Mouse (Mus musculus): ENCODE results near the gene Palmd. TPM values are rescaled to one million over a fixed set of nuclear protein-coding genes. Genes with fewer than 3 reads are reported as not detected.

Palmd gene
- polyA plus RNA-seq, 1 experiment from 2014 or later: 17.7 TPM

GRCm38 (mm10) chr3:116969003-116969402, 216 bp upstream of the Palmd start:
- Histone ChIP-seq H3K36me3 (ENCODE audit: control insufficient read depth, insufficient read depth, low read length) (no peaks in the 10 kb centered on the region), H3K9ac (ENCODE audit: low read length) (peak overlapping the region; percentile 79), H3K27ac (replicated peaks in 1 of 2; ENCODE audit: control insufficient read depth in 1 of 2, insufficient read depth in 1 of 2, low read depth in 2 of 2, low read length in 2 of 2) (peak overlapping the region; percentile 69 to 82; a peak in 2 of 4 replicates), H3K27me3 (ENCODE audit: control insufficient read depth, insufficient read depth, low read length) (no peaks in the 10 kb centered on the region), H3K4me1 (ENCODE audit: control insufficient read depth in 2 of 2, insufficient read depth in 2 of 2, low read length in 2 of 2) (peaks cover 6 to 9% of the 10 kb centered on the region in 2 experiments; a peak in 2 of 4 replicates), H3K4me3 (ENCODE audit: control insufficient read depth in 1 of 2, insufficient read depth in 1 of 2, low read depth in 1 of 2, low read length in 2 of 2) (peak overlapping the region; percentile 52 to 67), H3K4me2 (ENCODE audit: low read length) (peak overlapping the region; percentile 78), H3K9me3 (ENCODE audit: control insufficient read depth, low read length) (no peaks in the 10 kb centered on the region)
- 18% methylated on average over 4 of the region's 5 CpGs for WGBS
- ATAC-seq (ENCODE audit: insufficient number of reproducible peaks, insufficient read depth, low FRiP score, low read depth): no peak

DNA sequence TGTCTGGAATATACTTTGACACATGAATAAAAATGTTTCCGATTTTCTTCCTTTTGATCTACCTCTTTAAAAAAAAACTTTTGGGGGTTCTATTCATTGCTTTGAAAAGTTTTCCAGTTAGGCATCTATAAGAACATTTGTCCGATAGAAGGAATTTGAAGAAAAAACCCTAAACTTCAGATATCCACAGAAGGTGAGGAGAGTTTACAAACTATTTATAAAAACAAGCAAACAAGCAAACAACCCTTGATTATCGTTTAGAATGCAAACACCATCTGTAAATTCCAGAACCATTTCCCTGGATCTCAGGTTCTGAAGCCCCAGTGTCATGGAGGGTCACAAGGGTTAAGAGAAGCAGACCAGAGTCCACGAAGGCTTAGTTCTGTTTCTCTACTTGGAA, 820 bp downstream of the Palmd start, which contains the start of gene 4930455H04Rik:
Gene 4930455H04Rik, plus strand, starts transcription at position 301 of the 400 bp plus-strand sequence.
- no peak for ATAC-seq (ENCODE audit: insufficient number of reproducible peaks, insufficient read depth, low FRiP score, low read depth)
- H3K4me3 ChIP-seq (ENCODE audit: control insufficient read depth in 1 of 2, insufficient read depth in 1 of 2, low read depth in 1 of 2, low read length in 2 of 2): peak within 1 kb of the TSS; percentile 52 to 67
- H3K27me3 ChIP-seq (ENCODE audit: control insufficient read depth, insufficient read depth, low read length): no peaks in the 10 kb centered on the region
- H3K4me2 ChIP-seq (ENCODE audit: low read length): peak within 1 kb of the TSS; percentile 78
- H3K9ac ChIP-seq (ENCODE audit: low read length): peak within 1 kb of the TSS; percentile 79
- no peaks in the 10 kb centered on the region for H3K9me3 ChIP-seq (ENCODE audit: control insufficient read depth, low read length)
- H3K27ac ChIP-seq (replicated peaks in 1 of 2; ENCODE audit: control insufficient read depth in 1 of 2, insufficient read depth in 1 of 2, low read depth in 2 of 2, low read length in 2 of 2): peak within 1 kb of the TSS; percentile 69 to 82
- H3K4me1 ChIP-seq (ENCODE audit: control insufficient read depth in 2 of 2, insufficient read depth in 2 of 2, low read length in 2 of 2): peaks cover 6 to 9% of the 10 kb centered on the region in 2 experiments; a peak in 2 of 4 replicates
- H3K36me3 ChIP-seq (ENCODE audit: control insufficient read depth, insufficient read depth, low read length): no peaks in the 10 kb centered on the region
- 52% methylated on average over 4 of the region's 4 CpGs for WGBS

- 65% methylated on average over 6 of the region's 6 CpGs for WGBS
- Histone ChIP-seq H3K4me3 (ENCODE audit: control insufficient read depth in 1 of 2, insufficient read depth in 1 of 2, low read depth in 1 of 2, low read length in 2 of 2) (peak overlapping the region in 1 of 2 experiments; percentile 52; a peak in 3 of 4 replicates), H3K9ac (ENCODE audit: low read length) (peak overlapping the region; percentile 79)
Observed at GRCm38 (mm10) chr3:116967436-116967835, 1.4 kb downstream of the Palmd start.

DNA sequence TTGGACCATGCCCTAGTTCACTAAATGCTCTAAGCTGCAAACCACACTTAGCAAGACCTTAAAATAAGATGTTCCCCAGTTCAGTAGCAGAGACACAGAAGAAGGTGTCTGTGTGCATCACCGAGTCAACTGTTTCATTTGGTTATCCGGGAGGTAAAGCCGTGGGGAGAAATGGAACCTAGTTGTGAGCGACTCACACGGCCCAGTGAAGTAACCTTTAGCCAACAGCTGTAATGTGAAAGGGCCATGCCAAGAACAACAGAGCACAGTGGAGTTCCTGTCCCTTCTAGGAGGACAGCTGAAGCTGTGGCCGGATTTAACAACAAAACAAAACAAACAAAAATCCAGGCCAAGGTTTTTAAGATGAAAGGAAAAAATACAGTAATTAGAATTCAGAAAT, 2.0 kb downstream of the Palmd start:
- Histone ChIP-seq H3K27ac (replicated peaks in 1 of 2; ENCODE audit: control insufficient read depth in 1 of 2, insufficient read depth in 1 of 2, low read depth in 2 of 2, low read length in 2 of 2) (peak overlapping the region; percentile 70 to 72), H3K27me3 (ENCODE audit: control insufficient read depth, insufficient read depth, low read length) (no peaks in the 10 kb centered on the region), H3K9ac (ENCODE audit: low read length) (peak overlapping the region; percentile 79), H3K4me1 (ENCODE audit: control insufficient read depth in 2 of 2, insufficient read depth in 2 of 2, low read length in 2 of 2) (peaks cover 6 to 9% of the 10 kb centered on the region in 2 experiments; a peak in 2 of 4 replicates), H3K4me3 (ENCODE audit: control insufficient read depth in 1 of 2, insufficient read depth in 1 of 2, low read depth in 1 of 2, low read length in 2 of 2) (peak overlapping the region; percentile 12 to 52; a peak in 3 of 4 replicates), H3K36me3 (ENCODE audit: control insufficient read depth, insufficient read depth, low read length) (no peaks in the 10 kb centered on the region), H3K4me2 (ENCODE audit: low read length) (peak overlapping the region; percentile 78), H3K9me3 (ENCODE audit: control insufficient read depth, low read length) (no peaks in the 10 kb centered on the region)
- ATAC-seq (ENCODE audit: insufficient number of reproducible peaks, insufficient read depth, low FRiP score, low read depth): no peak
- 51% methylated on average over 6 of the region's 6 CpGs for WGBS

More at GRCm38 (mm10) chr3:116967436-116967835, 1.4 kb downstream of the Palmd start:
- Histone ChIP-seq H3K4me2 (ENCODE audit: low read length) (peak overlapping the region; percentile 78), H3K4me1 (ENCODE audit: control insufficient read depth in 2 of 2, insufficient read depth in 2 of 2, low read length in 2 of 2) (peaks cover 6 to 9% of the 10 kb centered on the region in 2 experiments; a peak in 2 of 4 replicates), H3K9me3 (ENCODE audit: control insufficient read depth, low read length) (no peaks in the 10 kb centered on the region), H3K27ac (replicated peaks in 1 of 2; ENCODE audit: control insufficient read depth in 1 of 2, insufficient read depth in 1 of 2, low read depth in 2 of 2, low read length in 2 of 2) (peak overlapping the region in 1 of 2 experiments; percentile 70; a peak in 3 of 4 replicates), H3K27me3 (ENCODE audit: control insufficient read depth, insufficient read depth, low read length) (no peaks in the 10 kb centered on the region), H3K36me3 (ENCODE audit: control insufficient read depth, insufficient read depth, low read length) (no peaks in the 10 kb centered on the region)
- no peak for ATAC-seq (ENCODE audit: insufficient number of reproducible peaks, insufficient read depth, low FRiP score, low read depth)

DNA sequence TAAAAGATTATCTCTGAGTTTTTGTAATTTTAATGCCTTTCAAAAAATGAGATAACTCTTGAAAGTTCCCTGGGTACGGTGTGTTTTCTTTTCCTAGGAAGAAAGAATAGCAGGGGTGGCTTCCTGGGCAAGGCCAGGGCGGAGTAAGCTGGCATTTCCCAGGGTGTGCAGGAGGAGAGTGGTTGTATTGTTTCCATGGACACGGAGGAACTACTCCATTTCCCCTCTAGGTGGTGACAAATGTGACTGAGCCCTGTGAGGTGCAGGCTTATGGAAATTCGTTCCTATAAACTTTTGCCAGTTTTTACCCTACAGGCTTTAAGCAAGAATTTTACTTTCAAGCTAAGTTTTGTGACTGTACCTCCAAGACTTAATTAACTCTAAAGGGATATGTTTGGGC, 2.6 kb downstream of the Palmd start:
- Histone ChIP-seq H3K36me3 (ENCODE audit: control insufficient read depth, insufficient read depth, low read length) (no peaks in the 10 kb centered on the region), H3K27ac (replicated peaks in 1 of 2; ENCODE audit: control insufficient read depth in 1 of 2, insufficient read depth in 1 of 2, low read depth in 2 of 2, low read length in 2 of 2) (no peak overlapping the region), H3K4me3 (ENCODE audit: control insufficient read depth in 1 of 2, insufficient read depth in 1 of 2, low read depth in 1 of 2, low read length in 2 of 2) (peak overlapping the region in 1 of 2 experiments; percentile 52; a peak in 2 of 4 replicates), H3K4me1 (ENCODE audit: control insufficient read depth in 2 of 2, insufficient read depth in 2 of 2, low read length in 2 of 2) (peaks cover 6 to 9% of the 10 kb centered on the region in 2 experiments; a peak in 2 of 4 replicates), H3K9me3 (ENCODE audit: control insufficient read depth, low read length) (no peaks in the 10 kb centered on the region), H3K27me3 (ENCODE audit: control insufficient read depth, insufficient read depth, low read length) (no peaks in the 10 kb centered on the region), H3K9ac (ENCODE audit: low read length) (peak overlapping the region; percentile 79), H3K4me2 (ENCODE audit: low read length) (peak overlapping the region; percentile 78)
- peak; percentile 75 for ATAC-seq (ENCODE audit: insufficient number of reproducible peaks, insufficient read depth, low FRiP score, low read depth)
- 11% methylated on average over 4 of the region's 4 CpGs for WGBS

DNA sequence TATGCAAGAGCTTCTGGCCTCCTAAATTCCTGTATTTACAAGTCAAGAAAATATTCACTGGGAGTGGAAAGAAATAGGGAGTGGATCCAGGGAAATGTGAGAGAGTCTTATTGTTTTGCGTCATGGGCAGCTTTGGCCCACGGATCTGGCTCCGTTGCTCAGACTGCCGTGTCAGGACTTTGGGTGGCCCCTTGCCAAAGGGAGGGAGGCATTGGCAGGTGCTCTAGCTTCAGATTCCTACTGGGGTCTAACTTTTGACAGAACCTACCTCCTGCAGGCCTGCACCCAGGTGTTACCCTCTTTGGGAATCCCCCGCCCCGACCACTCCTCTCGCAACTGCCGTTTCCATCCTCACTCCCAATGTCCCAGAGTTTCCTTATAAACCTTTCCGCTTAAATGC, 4.4 kb downstream of the Palmd start:
- Histone ChIP-seq H3K4me1 (ENCODE audit: control insufficient read depth in 2 of 2, insufficient read depth in 2 of 2, low read length in 2 of 2) (peaks cover 6 to 9% of the 10 kb centered on the region in 2 experiments; a peak in 2 of 4 replicates), H3K27me3 (ENCODE audit: control insufficient read depth, insufficient read depth, low read length) (no peaks in the 10 kb centered on the region), H3K9ac (ENCODE audit: low read length) (no peak overlapping the region), H3K4me3 (ENCODE audit: control insufficient read depth in 1 of 2, insufficient read depth in 1 of 2, low read depth in 1 of 2, low read length in 2 of 2) (no peak overlapping the region), H3K36me3 (ENCODE audit: control insufficient read depth, insufficient read depth, low read length) (no peaks in the 10 kb centered on the region), H3K27ac (replicated peaks in 1 of 2; ENCODE audit: control insufficient read depth in 1 of 2, insufficient read depth in 1 of 2, low read depth in 2 of 2, low read length in 2 of 2) (peak overlapping the region; percentile 29 to 64), H3K9me3 (ENCODE audit: control insufficient read depth, low read length) (no peaks in the 10 kb centered on the region), H3K4me2 (ENCODE audit: low read length) (0 out of 2 replicates have a peak overlapping the region, but pooled peaks have one; percentile 11)
- ATAC-seq (ENCODE audit: insufficient number of reproducible peaks, insufficient read depth, low FRiP score, low read depth): no peak
- WGBS: 69% methylated on average over 9 of the region's 9 CpGs

GRCm38 (mm10) chr3:116963213-116963612, 5.6 kb downstream of the Palmd start:
- ATAC-seq (ENCODE audit: insufficient number of reproducible peaks, insufficient read depth, low FRiP score, low read depth): peak; percentile 68

More at GRCm38 (mm10) chr3:116963213-116963612, 5.6 kb downstream of the Palmd start:
- no peaks in the 10 kb centered on the region for H3K9me3 ChIP-seq (ENCODE audit: control insufficient read depth, low read length)
- H3K36me3 ChIP-seq (ENCODE audit: control insufficient read depth, insufficient read depth, low read length): no peaks in the 10 kb centered on the region
- no peak overlapping the region for H3K9ac ChIP-seq (ENCODE audit: low read length)
- peaks cover 3 to 9% of the 10 kb centered on the region in 2 experiments; a peak in 2 of 4 replicates for H3K4me1 ChIP-seq (ENCODE audit: control insufficient read depth in 2 of 2, insufficient read depth in 2 of 2, low read length in 2 of 2)
- WGBS: 49% methylated on average over 4 of the region's 4 CpGs
- H3K4me2 ChIP-seq (ENCODE audit: low read length): no peak overlapping the region
- no peak overlapping the region for H3K4me3 ChIP-seq (ENCODE audit: control insufficient read depth in 1 of 2, insufficient read depth in 1 of 2, low read depth in 1 of 2, low read length in 2 of 2)
- peak overlapping the region; percentile 61 to 73 for H3K27ac ChIP-seq (replicated peaks in 1 of 2; ENCODE audit: control insufficient read depth in 1 of 2, insufficient read depth in 1 of 2, low read depth in 2 of 2, low read length in 2 of 2)
- H3K27me3 ChIP-seq (ENCODE audit: control insufficient read depth, insufficient read depth, low read length): no peaks in the 10 kb centered on the region
